Mouse (Mus musculus): Measurements from ENCODE around the gene Phyh. TPM values are rescaled to one million over a fixed set of nuclear protein-coding genes. Genes with fewer than 3 reads are reported as not detected.
"Not testable (repeated sequence)": the region's sequence is repeated elsewhere in the genome, so short reads cannot be mapped to it uniquely, and the experiment has no call there.

The Phyh gene
- polyA plus RNA-seq, 1 experiment = 0.13 TPM

- H3K9me3 ChIP-seq (ENCODE audit: control insufficient read depth, low read length) = 0 out of 2 replicates have a peak, but pooled peaks cover 2% of the 10 kb centered on the region
- peaks cover 10% of the 10 kb centered on the region; the same call in 1 of the 2 replicates for H3K36me3 ChIP-seq (ENCODE audit: control insufficient read depth)
- no peak overlapping the region for H3K4me3 ChIP-seq (replicated peaks)
- H3K4me1 ChIP-seq (ENCODE audit: control insufficient read depth) = no peaks in the 10 kb centered on the region
- TF ChIP-seq GATA1 (IDR thresholded peaks at IDR 0.05; ENCODE audit: low read length) (no peak), TAL1 (IDR thresholded peaks at IDR 0.05; ENCODE audit: low read length) (no peak)
- no peaks in the 10 kb centered on the region for H3K27me3 ChIP-seq (ENCODE audit: control insufficient read depth)
These were observed 15.7 kb downstream of the Phyh start for GRCm38 (mm10) chr2:4934516-4934915.

- Histone ChIP-seq H3K36me3 (ENCODE audit: control insufficient read depth) (peaks cover 7% of the 10 kb centered on the region; the same call in 1 of the 2 replicates), H3K4me1 (ENCODE audit: control insufficient read depth) (no peaks in the 10 kb centered on the region), H3K9me3 (ENCODE audit: control insufficient read depth, low read length) (0 out of 2 replicates have a peak, but pooled peaks cover 5% of the 10 kb centered on the region), H3K27me3 (ENCODE audit: control insufficient read depth) (no peaks in the 10 kb centered on the region), H3K4me3 (replicated peaks) (no peak overlapping the region)
- TF ChIP-seq TAL1 (IDR thresholded peaks at IDR 0.05; ENCODE audit: low read length) = no peak
- no peak for TF ChIP-seq GATA1 (IDR thresholded peaks at IDR 0.05; ENCODE audit: low read length)
These were observed 19.1 kb downstream of the Phyh start for GRCm38 (mm10) chr2:4937931-4938330.

GRCm38 (mm10) chr2:4940861-4941260 is 22.0 kb downstream of the Phyh start:
- TF ChIP-seq GATA1 (IDR thresholded peaks at IDR 0.05; ENCODE audit: low read length) = no peak
- TF ChIP-seq TAL1 (IDR thresholded peaks at IDR 0.05; ENCODE audit: low read length) = no peak
- Histone ChIP-seq H3K4me3 (replicated peaks) (no peak overlapping the region), H3K36me3 (ENCODE audit: control insufficient read depth) (peaks cover 7% of the 10 kb centered on the region; the same call in 1 of the 2 replicates), H3K27me3 (ENCODE audit: control insufficient read depth) (no peaks in the 10 kb centered on the region), H3K9me3 (ENCODE audit: control insufficient read depth, low read length) (peaks cover 14% of the 10 kb centered on the region), H3K4me1 (ENCODE audit: control insufficient read depth) (no peaks in the 10 kb centered on the region)

GRCm38 (mm10) chr2:4949691-4950090 is 30.9 kb downstream of the Phyh start:
- not testable (repeated sequence) for H3K4me1 ChIP-seq (ENCODE audit: control insufficient read depth); H3K4me3 ChIP-seq (replicated peaks); H3K9me3 ChIP-seq (ENCODE audit: control insufficient read depth, low read length); H3K36me3 ChIP-seq (ENCODE audit: control insufficient read depth); H3K27me3 ChIP-seq (ENCODE audit: control insufficient read depth)

- 0 out of 2 replicates have a peak, but pooled peaks cover 2% of the 10 kb centered on the region for H3K9me3 ChIP-seq (ENCODE audit: control insufficient read depth, low read length)
- H3K4me3 ChIP-seq (replicated peaks) = no peak overlapping the region
- H3K27me3 ChIP-seq (ENCODE audit: control insufficient read depth) = no peaks in the 10 kb centered on the region
- no peak for TF ChIP-seq TAL1 (IDR thresholded peaks at IDR 0.05; ENCODE audit: low read length)
- TF ChIP-seq GATA1 (IDR thresholded peaks at IDR 0.05; ENCODE audit: low read length) = no peak
- H3K36me3 ChIP-seq (ENCODE audit: control insufficient read depth) = no peaks in the 10 kb centered on the region
- H3K4me1 ChIP-seq (ENCODE audit: control insufficient read depth) = no peaks in the 10 kb centered on the region
These were observed 32.2 kb downstream of the Phyh start for GRCm38 (mm10) chr2:4950986-4951385.

GRCm38 (mm10) chr2:4954216-4954760 is 35.5 kb downstream of the Phyh start:
- H3K4me1 ChIP-seq (ENCODE audit: control insufficient read depth) = no peaks in the 10 kb centered on the region
- H3K4me3 ChIP-seq (replicated peaks) = no peak overlapping the region
- H3K36me3 ChIP-seq (ENCODE audit: control insufficient read depth) = no peaks in the 10 kb centered on the region
- TF ChIP-seq GATA1 (IDR thresholded peaks at IDR 0.05; ENCODE audit: low read length) (no peak), TAL1 (IDR thresholded peaks at IDR 0.05; ENCODE audit: low read length) (no peak)
- 0 out of 2 replicates have a peak, but pooled peaks cover 2% of the 10 kb centered on the region for H3K9me3 ChIP-seq (ENCODE audit: control insufficient read depth, low read length)
- no peaks in the 10 kb centered on the region for H3K27me3 ChIP-seq (ENCODE audit: control insufficient read depth)

- TF ChIP-seq TAL1 (IDR thresholded peaks at IDR 0.05; ENCODE audit: low read length) (no peak), GATA1 (IDR thresholded peaks at IDR 0.05; ENCODE audit: low read length) (no peak)
- H3K27me3 ChIP-seq (ENCODE audit: control insufficient read depth) = no peaks in the 10 kb centered on the region
- no peaks in the 10 kb centered on the region for H3K4me1 ChIP-seq (ENCODE audit: control insufficient read depth)
- H3K4me3 ChIP-seq (replicated peaks) = no peak overlapping the region
- H3K9me3 ChIP-seq (ENCODE audit: control insufficient read depth, low read length) = no peaks in the 10 kb centered on the region
- H3K36me3 ChIP-seq (ENCODE audit: control insufficient read depth) = no peaks in the 10 kb centered on the region
These were observed 39.2 kb downstream of the Phyh start for GRCm38 (mm10) chr2:4958039-4958438.

- no peaks in the 10 kb centered on the region for H3K4me1 ChIP-seq (ENCODE audit: control insufficient read depth)
- H3K27me3 ChIP-seq (ENCODE audit: control insufficient read depth) = no peaks in the 10 kb centered on the region
- H3K9me3 ChIP-seq (ENCODE audit: control insufficient read depth, low read length) = no peaks in the 10 kb centered on the region
- no peaks in the 10 kb centered on the region for H3K36me3 ChIP-seq (ENCODE audit: control insufficient read depth)
- no peak overlapping the region for H3K4me3 ChIP-seq (replicated peaks)
- no peak for TF ChIP-seq GATA1 (IDR thresholded peaks at IDR 0.05; ENCODE audit: low read length)
- TF ChIP-seq TAL1 (IDR thresholded peaks at IDR 0.05; ENCODE audit: low read length) = no peak
These were observed 49.0 kb downstream of the Phyh start for GRCm38 (mm10) chr2:4967806-4968205.

GRCm38 (mm10) chr2:4969083-4969482 is 50.3 kb downstream of the Phyh start:
- H3K36me3 ChIP-seq (ENCODE audit: control insufficient read depth) = no peaks in the 10 kb centered on the region
- H3K4me1 ChIP-seq (ENCODE audit: control insufficient read depth) = no peaks in the 10 kb centered on the region
- H3K27me3 ChIP-seq (ENCODE audit: control insufficient read depth) = no peaks in the 10 kb centered on the region
- TF ChIP-seq TAL1 (IDR thresholded peaks at IDR 0.05; ENCODE audit: low read length) (no peak), GATA1 (IDR thresholded peaks at IDR 0.05; ENCODE audit: low read length) (no peak)
- no peak overlapping the region for H3K4me3 ChIP-seq (replicated peaks)
- no peaks in the 10 kb centered on the region for H3K9me3 ChIP-seq (ENCODE audit: control insufficient read depth, low read length)

GRCm38 (mm10) chr2:4975807-4976206 is 57.0 kb downstream of the Phyh start, which contains the start of gene Ucma:
TSS of gene Ucma (plus strand) at chr2:4976122.
- Histone ChIP-seq H3K4me1 (ENCODE audit: control insufficient read depth) (no peaks in the 10 kb centered on the region), H3K27me3 (ENCODE audit: control insufficient read depth) (no peaks in the 10 kb centered on the region), H3K4me3 (replicated peaks) (no peak within 1 kb of the TSS), H3K36me3 (ENCODE audit: control insufficient read depth) (no peaks in the 10 kb centered on the region), H3K9me3 (ENCODE audit: control insufficient read depth, low read length) (no peaks in the 10 kb centered on the region)
- no peak for TF ChIP-seq GATA1 (IDR thresholded peaks at IDR 0.05; ENCODE audit: low read length)
- TF ChIP-seq TAL1 (IDR thresholded peaks at IDR 0.05; ENCODE audit: low read length) = no peak

All from erythroblast, embryonic 14.5 days (primary cell).